Mouse (Mus musculus) ES-Bruce4 (cell line): Measurements from ENCODE around the gene Hacd4.

Source experiments
- CTCF ChIP-seq: IDR thresholded peaks from one replicate; pipeline ENCODE4 v1.8.1; 2011; ENCODE audit warnings: low read depth, low read length
- EP300 ChIP-seq: IDR thresholded peaks from 2 replicates; pipeline ENCODE4 v1.6.1; 2011; ENCODE audit warnings: low read depth, low read length; ENCODE audit not compliant: insufficient read depth
- POLR2A ChIP-seq: IDR thresholded peaks from one replicate; pipeline ENCODE4 v1.8.1; 2011; ENCODE audit warnings: low read length; ENCODE audit not compliant: insufficient read depth

- TF ChIP-seq CTCF (no peak), POLR2A (no peak), EP300 (no peak)
Observed at GRCm38 (mm10) chr4:88480130-88480529, 41.4 kb upstream of the Hacd4 start.
